Mouse (Mus musculus) lung, postnatal 0 days (tissue): ENCODE data around the gene Mdfi.

Experiments
- CTCF ChIP-seq: IDR thresholded peaks from 2 replicates; pipeline ENCODE4 v1.5.1; 2016; ENCODE audit warnings: antibody characterized with exemption, mild to moderate bottlenecking
- EP300 ChIP-seq: IDR thresholded peaks from 2 replicates; pipeline ENCODE4 v1.6.1; 2016; ENCODE audit warnings: antibody characterized with exemption, mild to moderate bottlenecking, control low read depth

DNA sequence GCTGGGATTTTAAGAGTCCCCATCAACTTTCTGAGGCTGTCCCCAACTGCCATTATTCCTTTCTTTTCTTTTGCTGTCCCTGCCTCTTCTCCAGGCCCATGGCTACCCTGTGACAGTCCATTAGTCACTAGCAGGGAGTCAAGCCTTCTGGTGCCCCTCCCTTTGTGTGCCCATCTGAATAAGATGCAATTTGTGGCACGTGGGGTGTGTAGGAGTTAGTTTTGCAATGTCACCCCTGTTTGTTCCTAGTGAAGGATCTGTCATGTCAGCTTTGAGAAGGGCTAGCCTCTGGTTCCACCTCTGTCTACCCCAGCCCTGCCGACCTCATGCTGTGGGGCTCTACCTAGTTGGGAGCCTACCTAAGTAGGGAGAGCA, 67.4 kb downstream of the Mdfi start:
- TF ChIP-seq CTCF (no peak), EP300 (no peak)
